Mouse (Mus musculus): Measurements from ENCODE around the gene Nr4a1. TPM values are rescaled to one million over a fixed set of nuclear protein-coding genes. Genes with fewer than 3 reads are reported as not detected.
A peak's percentile ranks its signal among the peaks of the same experiment; 100 is the strongest.

Nr4a1 gene
- total RNA-seq, 2 experiments from 2014 or later = 95.8 to 589 TPM

- DNase-seq = no peak
These were observed 20.9 kb upstream of the Nr4a1 start for GRCm38 (mm10) chr15:101233183-101233582.

GRCm38 (mm10) chr15:101233641-101234275 is 20.3 kb upstream of the Nr4a1 start:
- DNase-seq = no peak

GRCm38 (mm10) chr15:101234611-101235341 is 19.3 kb upstream of the Nr4a1 start:
- DNase-seq = no peak

- DNase-seq = no peak
These were observed 18.7 kb upstream of the Nr4a1 start for GRCm38 (mm10) chr15:101235342-101235698.

DNA sequence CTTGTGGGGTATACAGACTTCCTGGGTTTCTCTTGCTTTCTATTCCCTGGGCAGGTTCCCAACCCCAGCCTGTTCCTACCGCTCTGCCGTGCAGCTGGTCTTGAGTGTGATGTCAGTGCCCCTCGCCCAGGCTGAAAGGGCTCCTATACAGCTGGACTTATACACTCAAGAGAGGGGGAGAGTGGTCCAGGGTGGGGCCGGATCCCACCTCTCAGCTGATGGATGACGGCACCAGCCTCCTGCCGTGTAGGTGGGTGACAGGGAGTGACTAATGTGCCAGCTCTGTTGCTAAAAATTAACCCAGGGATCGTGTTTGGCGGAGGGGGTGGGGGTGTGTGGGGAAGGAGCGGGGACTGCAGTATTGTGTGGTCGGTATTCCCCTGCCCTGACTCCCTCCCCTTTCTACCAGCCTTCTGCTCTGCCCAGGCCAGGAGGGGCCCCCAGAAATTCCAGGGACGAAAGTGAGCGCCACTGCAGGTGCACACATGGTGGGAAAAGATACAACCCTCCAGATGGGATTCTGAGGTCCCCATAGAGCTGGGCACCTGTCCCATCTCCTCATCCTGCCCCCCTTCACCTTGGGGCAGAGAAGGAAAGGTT is 18.2 kb upstream of the Nr4a1 start:
- no peak for DNase-seq

DNA sequence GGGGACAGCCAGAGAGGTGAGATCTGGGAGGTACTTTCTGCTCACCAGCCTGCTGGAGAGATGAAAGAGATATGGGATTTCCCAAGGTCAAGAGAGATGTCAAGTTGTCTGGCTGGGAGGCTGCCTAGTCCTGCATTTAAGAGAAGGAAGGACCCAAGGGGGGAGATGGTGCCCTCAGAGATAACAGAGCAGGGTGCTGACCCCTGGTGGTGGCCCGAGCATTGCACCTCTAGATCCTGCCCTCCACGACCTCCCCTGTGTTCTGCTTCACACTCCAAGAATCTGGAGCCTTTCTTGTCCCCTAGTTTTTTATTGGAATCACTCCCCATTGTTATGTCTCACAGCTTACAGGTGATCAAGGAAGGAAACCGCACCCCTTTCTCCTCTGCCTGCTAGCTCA is 17.2 kb upstream of the Nr4a1 start:
- peak; percentile 88 for DNase-seq

- peak; percentile 74 for DNase-seq
These were observed 15.1 kb upstream of the Nr4a1 start for GRCm38 (mm10) chr15:101238885-101239511.

- DNase-seq = no peak
These were observed 14.2 kb upstream of the Nr4a1 start for GRCm38 (mm10) chr15:101239821-101240220.

DNA sequence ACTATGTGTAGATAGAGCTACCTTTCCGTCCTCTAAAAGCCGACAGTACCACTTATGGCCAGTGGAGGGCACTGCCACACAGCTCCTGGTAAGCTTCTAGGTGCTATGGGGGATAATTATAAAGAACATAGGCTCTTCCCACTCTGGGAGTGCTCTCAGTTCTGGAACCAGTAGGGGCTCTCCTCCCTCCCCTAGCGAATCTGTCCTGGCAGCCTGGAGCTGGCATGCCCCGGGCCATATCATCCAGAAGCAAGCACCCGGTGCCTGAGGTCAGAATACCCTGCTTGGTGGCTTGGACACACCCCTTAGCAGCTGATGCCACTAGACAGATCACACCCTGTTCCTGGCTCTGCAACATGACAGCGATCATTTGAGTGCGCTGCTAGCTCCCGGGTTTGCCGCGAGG is 13.3 kb upstream of the Nr4a1 start:
- peak; percentile 90 for DNase-seq

GRCm38 (mm10) chr15:101241236-101241635 is 12.8 kb upstream of the Nr4a1 start:
- DNase-seq = no peak

GRCm38 (mm10) chr15:101241853-101242252 is 12.2 kb upstream of the Nr4a1 start:
- no peak for DNase-seq

DNA sequence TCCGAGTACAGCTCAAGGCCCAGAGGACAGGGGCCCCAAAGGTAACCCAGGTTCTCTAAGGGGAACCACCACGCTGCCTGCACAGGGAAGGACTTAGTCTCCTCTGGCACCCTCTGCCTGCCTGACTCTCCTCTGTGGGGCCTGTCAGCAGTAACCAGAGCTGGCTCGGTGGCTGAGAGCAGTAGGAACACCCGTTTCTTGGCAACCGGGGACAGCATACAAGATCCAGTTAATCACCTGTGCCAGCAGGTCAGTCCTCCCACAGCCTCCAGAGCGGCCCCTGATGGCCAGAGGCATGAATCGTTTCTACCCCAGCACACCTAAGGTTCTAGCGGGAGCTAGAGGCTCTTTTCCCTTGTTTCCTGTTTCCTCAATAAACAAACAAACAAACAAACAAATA is 11.4 kb upstream of the Nr4a1 start:
- peak; percentile 61 for DNase-seq

DNA sequence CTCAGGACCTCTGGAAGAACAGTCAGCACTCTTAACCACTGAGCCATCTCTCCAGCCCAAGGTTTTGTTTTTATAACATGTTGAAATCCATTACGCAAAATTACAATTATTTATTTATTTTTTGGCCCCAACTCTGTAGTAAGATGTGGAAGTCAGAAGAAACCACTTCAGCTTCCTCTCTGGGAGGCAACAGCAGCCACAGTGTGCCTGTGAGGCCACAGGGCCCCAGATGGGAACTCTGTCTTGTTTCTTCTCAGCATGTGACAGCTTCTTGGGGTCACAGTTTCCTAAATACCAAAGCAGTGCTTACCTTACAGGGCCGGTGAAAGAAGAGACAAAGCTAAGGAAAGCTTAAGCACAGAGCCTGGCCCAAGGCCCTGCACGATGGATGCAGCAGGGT is 10.1 kb upstream of the Nr4a1 start:
- DNase-seq = no peak

DNA sequence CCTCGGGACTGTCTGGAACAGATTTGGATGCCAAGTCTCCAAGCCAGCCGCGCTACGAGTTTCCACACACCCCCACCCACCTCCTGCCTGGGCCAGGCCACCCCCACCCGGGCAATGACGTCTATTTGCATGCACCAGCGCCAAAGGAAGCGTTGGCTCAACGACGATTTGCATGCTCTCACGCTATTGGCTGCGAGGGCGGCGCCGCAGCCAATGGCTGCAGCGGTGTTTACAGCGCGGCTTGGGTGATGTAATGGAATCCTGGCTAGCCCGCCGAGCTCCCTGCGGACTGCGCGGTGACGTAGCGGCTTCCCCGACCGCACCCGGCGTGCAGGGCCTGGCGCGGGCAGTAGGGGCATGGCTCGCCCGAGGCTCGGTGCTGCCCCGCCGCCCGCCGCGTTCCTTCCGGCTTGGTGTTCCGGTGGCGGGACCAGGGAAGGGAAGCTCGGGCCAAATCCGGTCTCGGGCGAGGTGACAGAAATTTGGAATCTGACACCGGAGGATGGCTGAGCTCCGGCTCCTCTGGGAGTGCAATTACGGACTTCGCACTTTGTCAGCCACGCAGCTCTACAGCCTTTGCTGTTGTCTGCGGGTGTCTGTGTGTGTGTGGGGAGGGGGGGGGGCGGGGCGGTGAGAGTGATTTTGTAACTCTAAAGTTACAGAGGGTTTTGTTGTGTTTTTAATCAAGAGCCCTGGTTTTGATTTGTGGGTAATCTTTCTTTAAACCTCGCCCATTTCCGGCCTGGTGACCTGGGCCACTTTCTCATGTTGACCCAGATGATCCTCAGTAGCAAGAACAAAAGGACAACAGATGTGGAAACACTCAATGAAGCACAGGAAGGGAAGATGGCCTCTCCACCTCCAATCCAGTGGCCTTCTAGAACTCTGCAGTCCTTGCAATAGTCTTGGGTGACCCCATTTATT is 7.6 kb upstream of the Nr4a1 start:
- peak; percentile 97 for DNase-seq

DNA sequence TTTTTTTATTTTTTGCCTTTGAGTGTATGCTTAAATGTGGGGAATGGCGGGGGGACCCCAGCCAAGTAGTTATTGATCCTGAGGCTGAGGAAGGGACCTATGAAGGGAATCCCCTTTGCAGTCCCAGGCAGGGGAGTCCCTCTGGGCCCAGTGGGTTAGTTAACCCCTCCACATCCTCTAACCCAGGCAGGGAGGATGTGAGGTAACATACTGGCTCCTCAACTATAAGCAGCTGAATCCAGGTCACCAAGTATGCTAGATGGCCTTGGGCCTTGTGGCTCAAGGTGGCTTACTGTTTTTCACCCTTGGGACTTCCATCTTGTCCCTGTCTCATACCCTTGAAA is 6.9 kb upstream of the Nr4a1 start:
- no peak for DNase-seq

- DNase-seq = no peak
These were observed 5.9 kb upstream of the Nr4a1 start for GRCm38 (mm10) chr15:101248029-101248710.

GRCm38 (mm10) chr15:101250220-101250800 is 3.8 kb upstream of the Nr4a1 start:
- DNase-seq = no peak

GRCm38 (mm10) chr15:101251930-101252329 is 2.1 kb upstream of the Nr4a1 start:
- DNase-seq = no peak

- no peak for DNase-seq
These were observed 1.5 kb upstream of the Nr4a1 start for GRCm38 (mm10) chr15:101252614-101253013.

DNA sequence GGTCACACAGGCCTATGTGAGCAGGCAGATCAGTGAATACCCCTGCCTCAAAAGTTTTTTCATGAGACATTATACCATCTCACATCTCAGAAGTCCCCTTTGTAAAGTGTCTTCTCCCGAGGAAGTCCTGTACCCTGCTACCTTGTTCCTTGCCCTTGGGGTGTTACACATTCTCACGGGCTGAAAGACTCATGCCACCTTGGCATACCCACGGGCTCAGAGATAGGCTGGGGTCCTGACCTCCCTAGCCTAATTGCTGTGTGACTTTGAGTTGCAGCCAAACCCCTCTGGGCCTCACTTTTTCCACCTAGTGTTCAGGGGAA is 545 bp upstream of the Nr4a1 start:
- DNase-seq = no peak

DNA sequence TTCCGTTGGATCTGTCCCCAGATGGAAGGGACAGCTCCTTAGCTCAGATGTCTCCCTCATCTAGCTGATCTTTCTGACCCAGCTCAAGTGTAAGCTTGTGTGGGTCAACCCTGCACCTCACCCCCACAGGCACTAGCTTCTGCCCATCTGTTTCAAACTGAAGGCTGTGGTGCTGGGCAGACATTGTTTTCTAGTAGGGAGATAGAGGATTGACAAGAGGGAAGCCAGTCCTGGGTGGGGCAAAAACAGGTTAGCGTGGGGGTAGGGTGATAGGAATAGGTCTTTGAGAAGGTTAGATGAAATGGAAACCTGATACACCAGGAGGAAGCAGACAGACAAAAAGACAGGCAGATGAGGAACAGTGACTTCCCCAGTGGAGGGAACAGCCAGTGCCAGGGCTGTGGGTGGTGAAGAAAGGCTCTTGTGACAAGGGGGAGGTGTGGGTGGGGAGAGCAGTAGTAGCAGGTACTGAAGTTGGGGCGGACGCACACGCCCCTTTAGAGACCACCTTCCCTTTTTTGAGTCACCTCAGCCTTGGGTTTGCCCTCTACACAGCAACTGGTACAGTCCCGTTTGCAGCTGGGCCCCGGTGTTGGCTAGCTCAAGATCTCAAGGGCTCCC is 1.9 kb downstream of the Nr4a1 start:
- DNase-seq = no peak

All from adrenal gland, postnatal 10 days (tissue).